Mouse (Mus musculus) myocyte (in vitro differentiated cells): ENCODE data around the gene Herc2. TPM values are rescaled to one million over a fixed set of nuclear protein-coding genes. Genes with fewer than 3 reads are reported as not detected.

Experiments
- H3K27me3 ChIP-seq: one replicate; pipeline ENCODE4 v1.6.1; 2011; ENCODE audit not compliant: control insufficient read depth, insufficient read depth, insufficient read length
- H3K36me3 ChIP-seq: one replicate; pipeline ENCODE4 v1.6.1; 2011; ENCODE audit not compliant: control insufficient read depth, insufficient read depth
- H3K4me2 ChIP-seq: one replicate; pipeline ENCODE4 v1.6.1; 2011; ENCODE audit warnings: low read depth, control low read depth
- H3K4me3 ChIP-seq: one replicate; pipeline ENCODE4 v1.5.1; 2011; ENCODE audit warnings: mild to moderate bottlenecking, control low read depth, moderate library complexity
- H3K79me2 ChIP-seq: one replicate; pipeline ENCODE4 v1.6.1; 2011; ENCODE audit not compliant: control insufficient read depth, insufficient read depth
- H3ac ChIP-seq: one replicate; pipeline ENCODE4 v1.6.1; 2011; ENCODE audit not compliant: control insufficient read depth, insufficient read length
- CEBPB ChIP-seq: IDR thresholded peaks from 2 replicates; pipeline ENCODE4 v1.6.1; 2011; ENCODE audit warnings: mild to moderate bottlenecking, moderate library complexity; ENCODE audit not compliant: poor library complexity, insufficient read depth, severe bottlenecking
- E2F4 ChIP-seq: IDR thresholded peaks from one replicate; pipeline ENCODE4 v1.6.1; 2011; ENCODE audit warnings: mild to moderate bottlenecking, control low read depth, moderate library complexity; ENCODE audit not compliant: insufficient read depth
- MAX ChIP-seq: IDR thresholded peaks from one replicate; pipeline ENCODE4 v1.6.1; 2011; ENCODE audit warnings: low read depth, mild to moderate bottlenecking, control low read depth
- MYOD1 ChIP-seq, 3 experiments: IDR thresholded peaks; one replicate each; pipeline ENCODE4 v1.6.1; 2011; ENCODE audit warnings: control low read depth in 2 of 3, low read depth in 2 of 3, mild to moderate bottlenecking in 2 of 3, moderate library complexity in 1 of 3; ENCODE audit not compliant: insufficient read length in 2 of 3, control insufficient read depth in 1 of 3
- MYOG ChIP-seq, 3 experiments: IDR thresholded peaks; one replicate each; pipeline ENCODE4 v1.6.1; 2011; ENCODE audit warnings: control low read depth in 2 of 3, low read depth in 2 of 3, mild to moderate bottlenecking in 2 of 3; ENCODE audit not compliant: insufficient read length in 2 of 3, control insufficient read depth in 1 of 3, insufficient read depth in 1 of 3
- POLR2A ChIP-seq: IDR thresholded peaks from one replicate; pipeline ENCODE4 v1.6.1; 2011; ENCODE audit warnings: low read depth, mild to moderate bottlenecking, control low read depth, moderate library complexity; ENCODE audit not compliant: insufficient read length
- POLR2AphosphoS2 ChIP-seq: IDR thresholded peaks from one replicate; pipeline ENCODE4 v1.6.1; 2011; ENCODE audit warnings: low read depth, control low read depth; ENCODE audit not compliant: insufficient read length
- REST ChIP-seq: IDR thresholded peaks from one replicate; pipeline ENCODE4 v1.6.1; 2011; ENCODE audit warnings: mild to moderate bottlenecking, control low read depth, moderate library complexity; ENCODE audit not compliant: insufficient read depth, insufficient read length
- SRF ChIP-seq: IDR thresholded peaks from one replicate; pipeline ENCODE4 v1.6.1; 2011; ENCODE audit warnings: low read depth; ENCODE audit not compliant: control insufficient read depth, insufficient read length
- TCF12 ChIP-seq: IDR thresholded peaks from one replicate; pipeline ENCODE4 v1.6.1; 2011; ENCODE audit warnings: mild to moderate bottlenecking, control low read depth; ENCODE audit not compliant: poor library complexity, insufficient read depth, severe bottlenecking
- TCF3 ChIP-seq: IDR thresholded peaks from one replicate; pipeline ENCODE4 v1.6.1; 2011; ENCODE audit warnings: low read depth, control low read depth; ENCODE audit not compliant: insufficient read length
- USF1 ChIP-seq: IDR thresholded peaks from one replicate; pipeline ENCODE4 v1.6.1; 2011; ENCODE audit warnings: low read depth, mild to moderate bottlenecking, control low read depth, moderate library complexity
- polyA plus RNA-seq: library from polyadenylated mRNA; unstranded; fragments of >200 nt; fragmentation: generic; extraction: Trizol; gene quantifications from one replicate; pipeline ENCODE4 v1.2.1, GENCODE M21; 2012; ENCODE audit warnings: missing spikeins

Herc2 gene
- polyA plus RNA-seq, 1 experiment = 10.0 TPM

GRCm38 (mm10) chr7:56015172-56015571, 34.8 kb upstream of the Herc2 start:
- no peak overlapping the region for H3K4me3 ChIP-seq
- no peaks in the 10 kb centered on the region for H3K79me2 ChIP-seq
- H3ac ChIP-seq = no peak overlapping the region
- H3K27me3 ChIP-seq = no peaks in the 10 kb centered on the region
- no peak overlapping the region for H3K4me2 ChIP-seq
- TF ChIP-seq CEBPB = no peak
- no peak for TF ChIP-seq MAX
- no peak for TF ChIP-seq MYOG (IDR thresholded peaks at IDR 0.05; ENCODE audit: control insufficient read depth in 1 of 3, insufficient read depth in 1 of 3, insufficient read length in 2 of 3, low read depth in 2 of 3)
- no peak for TF ChIP-seq TCF3
- no peak for TF ChIP-seq SRF
- TF ChIP-seq MYOD1 (IDR thresholded peaks at IDR 0.05; ENCODE audit: control insufficient read depth in 1 of 3, insufficient read length in 2 of 3, low read depth in 2 of 3) = no peak
- no peak for TF ChIP-seq E2F4
- TF ChIP-seq REST = no peak
- no peak for TF ChIP-seq POLR2AphosphoS2
- TF ChIP-seq POLR2A = no peak
- TF ChIP-seq TCF12 = no peak
- TF ChIP-seq USF1 = no peak
- H3K36me3 ChIP-seq = no peaks in the 10 kb centered on the region

GRCm38 (mm10) chr7:56015837-56016236, 34.2 kb upstream of the Herc2 start:
- no peaks in the 10 kb centered on the region for H3K27me3 ChIP-seq
- no peaks in the 10 kb centered on the region for H3K79me2 ChIP-seq
- no peak overlapping the region for H3K4me2 ChIP-seq
- TF ChIP-seq POLR2A = no peak
- no peak for TF ChIP-seq MYOD1 (IDR thresholded peaks at IDR 0.05; ENCODE audit: control insufficient read depth in 1 of 3, insufficient read length in 2 of 3, low read depth in 2 of 3)
- TF ChIP-seq MYOG (IDR thresholded peaks at IDR 0.05; ENCODE audit: control insufficient read depth in 1 of 3, insufficient read depth in 1 of 3, insufficient read length in 2 of 3, low read depth in 2 of 3) = no peak
- TF ChIP-seq CEBPB = no peak
- TF ChIP-seq SRF = no peak
- no peak for TF ChIP-seq TCF3
- no peak for TF ChIP-seq REST
- no peak for TF ChIP-seq TCF12
- TF ChIP-seq E2F4 = no peak
- H3ac ChIP-seq = no peak overlapping the region
- no peaks in the 10 kb centered on the region for H3K36me3 ChIP-seq
- H3K4me3 ChIP-seq = no peak overlapping the region

- no peak overlapping the region for H3K4me3 ChIP-seq
- no peaks in the 10 kb centered on the region for H3K79me2 ChIP-seq
- H3ac ChIP-seq = no peak overlapping the region
- no peak overlapping the region for H3K4me2 ChIP-seq
- TF ChIP-seq SRF (no peak), TCF3 (no peak), POLR2AphosphoS2 (no peak), USF1 (no peak), E2F4 (no peak), MYOD1 (IDR thresholded peaks at IDR 0.05; ENCODE audit: control insufficient read depth in 1 of 3, insufficient read length in 2 of 3, low read depth in 2 of 3) (no peak), MYOG (IDR thresholded peaks at IDR 0.05; ENCODE audit: control insufficient read depth in 1 of 3, insufficient read depth in 1 of 3, insufficient read length in 2 of 3, low read depth in 2 of 3) (no peak), POLR2A (no peak), TCF12 (no peak), CEBPB (no peak), REST (no peak), MAX (no peak)
- no peaks in the 10 kb centered on the region for H3K27me3 ChIP-seq
- no peaks in the 10 kb centered on the region for H3K36me3 ChIP-seq
Observed at GRCm38 (mm10) chr7:56017761-56018160, 32.2 kb upstream of the Herc2 start.

GRCm38 (mm10) chr7:56018446-56018971, 31.5 kb upstream of the Herc2 start:
- TF ChIP-seq MYOG (IDR thresholded peaks at IDR 0.05; ENCODE audit: control insufficient read depth in 1 of 3, insufficient read depth in 1 of 3, insufficient read length in 2 of 3, low read depth in 2 of 3) (no peak), MYOD1 (IDR thresholded peaks at IDR 0.05; ENCODE audit: control insufficient read depth in 1 of 3, insufficient read length in 2 of 3, low read depth in 2 of 3) (no peak), TCF12 (no peak), TCF3 (no peak), SRF (no peak), E2F4 (no peak), USF1 (no peak), MAX (no peak), POLR2A (no peak), POLR2AphosphoS2 (no peak), CEBPB (no peak), REST (no peak)
- Histone ChIP-seq H3K4me2 (peak overlapping the region; percentile 97), H3K79me2 (no peaks in the 10 kb centered on the region), H3ac (peak overlapping the region; percentile 75), H3K4me3 (peak overlapping the region; percentile 49), H3K27me3 (no peaks in the 10 kb centered on the region), H3K36me3 (no peaks in the 10 kb centered on the region)
